Mouse (Mus musculus) CH12.LX (cell line): Measurements from ENCODE around the gene 1700069L16Rik. TPM values are rescaled to one million over a fixed set of nuclear protein-coding genes. Genes with fewer than 3 reads are reported as not detected.

Source experiments
- DNase-seq: peaks from one replicate; pipeline ENCODE4 v3.0.0-alpha.2; 2013; ENCODE audit errors: extremely low read depth
- H3K27ac ChIP-seq: 2 replicates; pipeline ENCODE4 v1.5.1; 2012; ENCODE audit warnings: low read depth, mild to moderate bottlenecking, control low read depth, moderate library complexity; ENCODE audit not compliant: insufficient read depth
- H3K27me3 ChIP-seq: replicated peaks from 2 replicates; pipeline ENCODE3; 2012; ENCODE audit warnings: inconsistent platforms
- H3K36me3 ChIP-seq, 2 experiments: replicated peaks in 1 of 2; 2 replicates each; pipeline versions ENCODE3 to v1.6.1; 2012; ENCODE audit warnings: inconsistent platforms in 1 of 2, low read length in 1 of 2, mild to moderate bottlenecking in 1 of 2, mixed read lengths in 1 of 2, moderate library complexity in 1 of 2; ENCODE audit not compliant: control insufficient read depth in 1 of 2, insufficient read depth in 1 of 2
- H3K4me1 ChIP-seq, 2 experiments: 2 replicates each; pipeline ENCODE4 v1.6.1; 2012; ENCODE audit warnings: inconsistent platforms in 1 of 2, moderate library complexity in 1 of 2; ENCODE audit not compliant: insufficient read depth in 2 of 2, control insufficient read depth in 1 of 2
- H3K4me2 ChIP-seq: 2 replicates; pipeline ENCODE4 v1.6.1; 2012; ENCODE audit warnings: low read depth, mild to moderate bottlenecking, control low read depth; ENCODE audit not compliant: poor library complexity, insufficient read depth, severe bottlenecking
- H3K4me3 ChIP-seq, 3 experiments: fragments of 150-350 bp in 1 of 3; sonication (generic) in 1 of 3; replicated peaks in 1 of 3; 2 replicates each; pipeline versions ENCODE3 to v1.5.1; 2011 to 2012; ENCODE audit warnings: low read depth in 2 of 3, low read length in 2 of 3, mild to moderate bottlenecking in 2 of 3, moderate library complexity in 2 of 3, control low read depth in 1 of 3, improper control_type of control experiment in 1 of 3, inconsistent platforms in 1 of 3, mixed read lengths in 1 of 3; ENCODE audit not compliant: poor library complexity in 1 of 3
- H3K79me2 ChIP-seq: replicated peaks from 2 replicates; pipeline ENCODE4 v1.6.1; 2012; ENCODE audit warnings: mild to moderate bottlenecking, moderate library complexity; ENCODE audit not compliant: control insufficient read depth, poor library complexity, insufficient read depth, severe bottlenecking; ENCODE audit errors: extremely low read depth
- H3K9ac ChIP-seq: 2 replicates; pipeline ENCODE4 v1.6.1; 2012; ENCODE audit warnings: low read depth, mild to moderate bottlenecking, control low read depth, moderate library complexity; ENCODE audit not compliant: insufficient read depth
- H3K9me3 ChIP-seq: replicated peaks from 2 replicates; pipeline ENCODE3; 2012; ENCODE audit warnings: low read length, inconsistent platforms, mixed read lengths
- BHLHE40 ChIP-seq: IDR thresholded peaks from 2 replicates; pipeline ENCODE4 v1.6.1; 2011; ENCODE audit warnings: mild to moderate bottlenecking, low read depth, low read length, improper control_type of control experiment
- CHD1 ChIP-seq: IDR thresholded peaks from 2 replicates; pipeline ENCODE4 v1.6.1; 2012; ENCODE audit warnings: low read depth, low read length, improper control_type of control experiment, inconsistent platforms
- CHD2 ChIP-seq: IDR thresholded peaks from 2 replicates; pipeline ENCODE4 v1.6.1; 2011; ENCODE audit warnings: low read length, improper control_type of control experiment
- CTCF ChIP-seq, 2 experiments: IDR thresholded peaks in 1 of 2; conservative IDR thresholded peaks in 1 of 2; 2 replicates each; pipeline ENCODE4 v1.5.1; 2011 to 2012; ENCODE audit warnings: low read depth in 2 of 2, low read length in 2 of 2, improper control_type of control experiment in 1 of 2, inconsistent platforms in 1 of 2, mild to moderate bottlenecking in 1 of 2, moderate library complexity in 1 of 2
- E2F4 ChIP-seq: IDR thresholded peaks from 2 replicates; pipeline ENCODE4 v1.6.1; 2011; ENCODE audit warnings: low read depth, low read length, improper control_type of control experiment; ENCODE audit not compliant: insufficient replicate concordance
- ELF1 ChIP-seq: IDR thresholded peaks from 2 replicates; pipeline ENCODE4 v1.6.1; 2014; ENCODE audit warnings: low read depth, mild to moderate bottlenecking, inconsistent platforms, low read length, improper control_type of control experiment
- EP300 ChIP-seq: IDR thresholded peaks from 2 replicates; pipeline ENCODE4 v1.6.1; 2011; ENCODE audit warnings: low read length, improper control_type of control experiment
- ETS1 ChIP-seq: conservative IDR thresholded peaks from 2 replicates; pipeline ENCODE4 v1.6.1; 2012; ENCODE audit warnings: low read depth, mild to moderate bottlenecking, inconsistent platforms, low read length, improper control_type of control experiment, moderate library complexity
- IRF4 ChIP-seq: IDR thresholded peaks from 2 replicates; pipeline ENCODE4 v1.6.1; 2014; ENCODE audit warnings: low read depth, mild to moderate bottlenecking, inconsistent platforms, low read length, improper control_type of control experiment
- KAT2A ChIP-seq: IDR thresholded peaks from 2 replicates; pipeline ENCODE4 v1.6.1; 2012; ENCODE audit warnings: low read length, improper control_type of control experiment, inconsistent platforms; ENCODE audit not compliant: insufficient replicate concordance
- MAFK ChIP-seq: IDR thresholded peaks from 2 replicates; pipeline ENCODE4 v1.6.1; 2011; ENCODE audit warnings: low read length, improper control_type of control experiment; ENCODE audit not compliant: insufficient replicate concordance
- MAX ChIP-seq: IDR thresholded peaks from 2 replicates; pipeline ENCODE4 v1.6.1; 2011; ENCODE audit warnings: low read length, improper control_type of control experiment
- MAZ ChIP-seq: IDR thresholded peaks from 2 replicates; pipeline ENCODE4 v1.6.1; 2012; ENCODE audit warnings: low read depth, mild to moderate bottlenecking, inconsistent platforms, low read length, improper control_type of control experiment, moderate library complexity
- MEF2A ChIP-seq: IDR thresholded peaks from 2 replicates; pipeline ENCODE4 v1.6.1; 2014; ENCODE audit warnings: low read depth, mild to moderate bottlenecking, inconsistent platforms, low read length, improper control_type of control experiment, borderline replicate concordance
- MXI1 ChIP-seq: IDR thresholded peaks from 2 replicates; pipeline ENCODE4 v1.6.1; 2011; ENCODE audit warnings: mild to moderate bottlenecking, low read depth, low read length, improper control_type of control experiment
- MYC ChIP-seq: IDR thresholded peaks from 2 replicates; pipeline ENCODE4 v1.6.1; 2011; ENCODE audit warnings: low read depth, mild to moderate bottlenecking, improper control_type of control experiment, low read length
- NRF1 ChIP-seq: IDR thresholded peaks from 2 replicates; pipeline ENCODE4 v1.6.1; 2014; ENCODE audit warnings: low read depth, mild to moderate bottlenecking, inconsistent platforms, low read length, improper control_type of control experiment, moderate library complexity
- PAX5 ChIP-seq: IDR thresholded peaks from 2 replicates; pipeline ENCODE4 v1.6.1; 2012; ENCODE audit warnings: low read length, inconsistent platforms, mixed read lengths
- RAD21 ChIP-seq: IDR thresholded peaks from 2 replicates; pipeline ENCODE4 v1.6.1; 2011; ENCODE audit warnings: low read depth, mild to moderate bottlenecking, low read length, improper control_type of control experiment, moderate library complexity
- RCOR1 ChIP-seq: conservative IDR thresholded peaks from 2 replicates; pipeline ENCODE4 v1.6.1; 2012; ENCODE audit warnings: low read depth, mild to moderate bottlenecking, inconsistent platforms, low read length, improper control_type of control experiment
- SIN3A ChIP-seq: IDR thresholded peaks from 2 replicates; pipeline ENCODE4 v1.6.1; 2012; ENCODE audit warnings: low read length, improper control_type of control experiment, inconsistent platforms
- SMC3 ChIP-seq: IDR thresholded peaks from 2 replicates; pipeline ENCODE4 v1.6.1; 2011; ENCODE audit warnings: low read depth, low read length, improper control_type of control experiment
- TBP ChIP-seq: conservative IDR thresholded peaks from 2 replicates; pipeline ENCODE4 v1.6.1; 2011; ENCODE audit warnings: low read depth, low read length, improper control_type of control experiment
- TCF12 ChIP-seq: IDR thresholded peaks from 2 replicates; pipeline ENCODE4 v1.6.1; 2014; ENCODE audit warnings: low read depth, mild to moderate bottlenecking, inconsistent platforms, low read length, improper control_type of control experiment
- USF2 ChIP-seq: conservative IDR thresholded peaks from 2 replicates; pipeline ENCODE4 v1.6.1; 2011; ENCODE audit warnings: low read depth, low read length, improper control_type of control experiment
- dilution Hi-C: fragments of 300-500 bp; cut with MboI; formaldehyde crosslinking; loops from 2 replicates; pipeline ENCODE4 v1.14.3; 2020; ENCODE audit warnings: low sequenced_read_pairs; ENCODE audit not compliant: extremely low pct_unique_long_range_greater_than_20kb, extremely low pct_ligation_motif_present
- in situ Hi-C: fragments of 300-500 bp; cut with MboI; formaldehyde crosslinking; loops from 3 replicates; pipeline ENCODE4 v1.14.3; 2019; ENCODE audit warnings: low sequenced_read_pairs, low pct_ligation_motif_present, low pct_unique_long_range_greater_than_20kb, mixed read lengths
- polyA plus RNA-seq: library from polyadenylated mRNA; unstranded; fragments of >175 nt; gene quantifications from 2 replicates; pipeline ENCODE4 v1.2.1, GENCODE M21; 2012; ENCODE audit warnings: low read depth; ENCODE audit not compliant: insufficient read length
- total RNA-seq, 2 experiments: library from RNA; depleted of rRNA; stranded (reverse); fragments of 300-350 nt in 1 of 2; fragments of >200 nt in 1 of 2; gene quantifications; 2 replicates each; pipeline ENCODE4 v1.2.3; 2012 to 2014

The 1700069L16Rik gene
- total and polyA plus RNA-seq, 3 experiments, result not detected

DNA sequence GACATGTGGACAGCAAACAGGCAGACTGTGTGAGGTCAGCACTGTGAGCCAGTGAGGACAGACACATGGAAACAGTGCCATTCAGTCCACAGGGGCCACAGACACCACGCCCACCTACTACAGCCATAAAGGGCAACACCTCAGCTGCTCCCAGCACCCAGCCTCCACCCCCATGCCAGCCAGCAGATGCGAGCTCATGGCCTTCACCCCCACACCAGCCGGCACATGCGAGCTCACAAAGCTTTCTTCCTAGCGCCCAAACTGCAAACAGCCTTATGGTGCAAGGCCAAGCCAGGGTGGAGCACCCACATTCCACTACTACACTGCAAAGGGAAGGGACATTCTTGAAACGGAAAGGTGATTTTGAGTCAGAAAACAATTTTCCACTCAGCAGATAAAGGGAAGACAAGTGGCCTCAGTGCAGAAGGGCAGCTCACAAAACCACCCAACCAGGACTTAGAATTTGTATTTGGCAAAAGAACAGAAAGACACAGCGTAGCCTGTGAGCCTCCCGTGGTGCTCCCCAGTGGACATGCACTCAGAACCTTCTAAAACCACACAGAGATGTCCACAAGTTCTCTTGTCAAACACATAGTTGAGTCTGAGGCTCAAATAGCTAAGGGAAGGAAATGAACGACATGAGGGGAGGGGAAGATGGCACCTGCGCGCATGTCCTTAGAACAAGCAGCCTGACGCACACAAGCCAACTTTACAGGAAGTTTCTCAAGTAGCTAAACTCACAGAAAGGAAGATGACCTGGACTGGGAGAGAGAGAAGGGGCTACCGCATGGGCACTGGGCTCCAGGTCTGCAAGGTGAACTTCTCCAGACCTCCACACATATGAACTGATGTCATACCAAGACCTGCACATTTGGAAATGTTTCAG is 41.3 kb upstream of the 1700069L16Rik start:
- peaks cover 31 to 80% of the 10 kb centered on the region in 2 experiments for H3K4me1 ChIP-seq
- peak overlapping the region; percentile 19 for H3K4me2 ChIP-seq
- in situ Hi-C loops, result no loop called here
- H3K36me3 ChIP-seq, result peaks cover 53 to 82% of the 10 kb centered on the region in 2 experiments
- DNase-seq, result peak; percentile 43
- H3K9me3 ChIP-seq, result no peaks in the 10 kb centered on the region
- H3K27me3 ChIP-seq, result no peaks in the 10 kb centered on the region
- TF ChIP-seq SMC3 (no peak), MAZ (peak; percentile 19; the same call in 1 of the 2 replicates), MEF2A (no peak; the same call in 1 of the 2 replicates), ELF1 (no peak), BHLHE40 (peak; percentile 40; the same call in 1 of the 2 replicates), CTCF (conservative IDR thresholded peaks at IDR 0.05 in 1 of 2, IDR thresholded peaks at IDR 0.05 in 1 of 2; ENCODE audit: low read depth in 2 of 2, low read length in 2 of 2) (no peak), NRF1 (peak; percentile 72), IRF4 (peak; percentile 80), TCF12 (peak; percentile 41; the same call in 1 of the 2 replicates), TBP (no peak), USF2 (no peak), CHD1 (no peak), RAD21 (no peak), KAT2A (no peak), E2F4 (no peak), MYC (peak; percentile 15; the same call in 1 of the 2 replicates), RCOR1 (0 out of 2 replicates have a peak, but pooled peaks have one; percentile 25), PAX5 (no peak), SIN3A (peak; percentile 52), MXI1 (peak; percentile 36), MAX (peak; percentile 39; the same call in 1 of the 2 replicates), ETS1 (peak; percentile 59), CHD2 (peak; percentile 27; the same call in 1 of the 2 replicates), MAFK (no peak), EP300 (peak; percentile 78)
- TF ChIP-seq, all 38 proteins: peak for 13
- dilution Hi-C loops, result no loop called here
- H3K79me2 ChIP-seq, result peaks cover 88% of the 10 kb centered on the region
- H3K4me3 ChIP-seq, result peak overlapping the region in 1 of 3 experiments; percentile 8
- peak overlapping the region; percentile 77 for H3K27ac ChIP-seq
- no peak overlapping the region for H3K9ac ChIP-seq
